Mouse (Mus musculus) kidney, adult 9 months (tissue): Measurements from ENCODE around the gene Ssr2.
A peak's percentile ranks its signal among the peaks of the same experiment; 100 is the strongest.

Source experiments
- DNase-seq: peaks from one replicate; pipeline ENCODE4 v3.0.0; 2022

Gene Ssr2

GRCm38 (mm10) chr3:88626316-88626715 lies 50.6 kb downstream of the Ssr2 start:
- no peak for DNase-seq

GRCm38 (mm10) chr3:88627114-88627513 lies 51.4 kb downstream of the Ssr2 start:
- DNase-seq, result no peak

- peak; percentile 90 for DNase-seq
These were observed 51.9 kb downstream of the Ssr2 start for GRCm38 (mm10) chr3:88627535-88627934.

- no peak for DNase-seq
These were observed 53.1 kb downstream of the Ssr2 start for GRCm38 (mm10) chr3:88628766-88629165.

- no peak for DNase-seq
These were observed 53.6 kb downstream of the Ssr2 start for GRCm38 (mm10) chr3:88629244-88629643.

GRCm38 (mm10) chr3:88630018-88630417 lies 54.3 kb downstream of the Ssr2 start:
- no peak for DNase-seq

GRCm38 (mm10) chr3:88630849-88631341 lies 55.2 kb downstream of the Ssr2 start:
- no peak for DNase-seq

GRCm38 (mm10) chr3:88631921-88632587 lies 56.4 kb downstream of the Ssr2 start:
- peak; percentile 44 for DNase-seq

- no peak for DNase-seq
These were observed 57.4 kb downstream of the Ssr2 start for GRCm38 (mm10) chr3:88633056-88633455.

- DNase-seq, result peak; percentile 63
These were observed 60.0 kb downstream of the Ssr2 start for GRCm38 (mm10) chr3:88635506-88636275.

GRCm38 (mm10) chr3:88636555-88636986 lies 60.9 kb downstream of the Ssr2 start:
- no peak for DNase-seq

- DNase-seq, result no peak
These were observed 61.5 kb downstream of the Ssr2 start for GRCm38 (mm10) chr3:88637134-88637533.
